35 mouse cellular contexts compared by ENCODE assay signal in genomic region chr1:38887011-38887410, GRCm38 (mm10). TPM values are rescaled to one million over a fixed set of nuclear protein-coding genes. Genes with fewer than 3 reads are reported as not detected.
DNase-seq lines count a peak whose midpoint lies in the region; ATAC-seq and TF ChIP-seq lines count a peak whose summit lies in the region.
"Had no signal": no experiment of that assay in that cellular context is flagged by ENCODE, and none has a peak within 500 bp of the region (broad histone marks: within the 10 kb centered on the region; RNA-seq: fewer than 3 reads in every experiment).

No protein-coding gene starts in this region.

- H3K4me1 ChIP-seq in heart, embryonic 12.5 days (replicated peaks), result peaks cover 8% of the 10 kb centered on the region
- H3K4me1 ChIP-seq in hindbrain, postnatal 0 days (ENCODE audit: insufficient read depth, low read length), result no peaks in the 10 kb centered on the region
- no peaks in the 10 kb centered on the region for H3K4me1 ChIP-seq in hindbrain, embryonic 11.5 days (replicated peaks; ENCODE audit: control insufficient read depth, insufficient read depth, low read length)
- no peaks in the 10 kb centered on the region for H3K4me1 ChIP-seq in midbrain, postnatal 0 days (ENCODE audit: insufficient read depth, low read length)
- H3K4me1 ChIP-seq in midbrain, embryonic 16.5 days (ENCODE audit: control insufficient read depth, insufficient read depth, low read length), result no peaks in the 10 kb centered on the region
- H3K4me1 ChIP-seq: liver, embryonic 12.5 days had no signal

- ATAC-seq in heart, embryonic 12.5 days (ENCODE audit: insufficient number of reproducible peaks, low FRiP score), result peak; percentile 5; the same call in 1 of the 2 replicates
- ATAC-seq in hindbrain, postnatal 0 days, result peak; percentile 27; the same call in 1 of the 2 replicates
- no peak; the same call in 1 of the 2 replicates for ATAC-seq in hindbrain, embryonic 11.5 days (ENCODE audit: low FRiP score)
- ATAC-seq in midbrain, postnatal 0 days (ENCODE audit: low FRiP score), result 0 out of 2 replicates have a peak, but pooled peaks have one; percentile 34
- ATAC-seq in midbrain, embryonic 16.5 days, result no peak
- ATAC-seq: forebrain, embryonic 14.5 days; intestine, embryonic 16.5 days; liver, embryonic 12.5 days; liver, postnatal 0 days; lung, postnatal 0 days had no signal

- no peak for DNase-seq in heart, adult 8-10 months (ENCODE audit: low spot score)
- DNase-seq in hindbrain, postnatal 0 days (ENCODE audit: low spot score), result no peak
- DNase-seq in hindbrain, embryonic 11.5 days (ENCODE audit: low spot score), result no peak
- no peak for DNase-seq in midbrain, postnatal 0 days (ENCODE audit: low spot score)
- DNase-seq: adrenal gland, adult 8-10 months; cerebellum, adult 2 months; cerebellum, postnatal 14 days; gastrocnemius, postnatal 25 days; heart, adult 18-20 months; kidney, adult 9 months; kidney, postnatal 10 days; layer of hippocampus, postnatal 36 days; left cerebral cortex, postnatal 4 days; liver, postnatal 0 days; thymus, postnatal 14 days had no signal

- no peak overlapping the region for H3K27ac ChIP-seq in heart, embryonic 12.5 days (ENCODE audit: poor library complexity, severe bottlenecking)
- no peak overlapping the region for H3K27ac ChIP-seq in hindbrain, postnatal 0 days
- no peak overlapping the region for H3K27ac ChIP-seq in hindbrain, embryonic 11.5 days (ENCODE audit: low read depth, low read length)
- H3K27ac ChIP-seq in midbrain, postnatal 0 days (ENCODE audit: low read depth, low read length), result no peak overlapping the region
- no peak overlapping the region for H3K27ac ChIP-seq in midbrain, embryonic 16.5 days (ENCODE audit: low read length)
- H3K27ac ChIP-seq: hindbrain, embryonic 14.5 days; liver, embryonic 12.5 days; macrophage had no signal

- H3K4me3 ChIP-seq in heart, embryonic 12.5 days, result no peak overlapping the region
- no peak overlapping the region for H3K4me3 ChIP-seq in hindbrain, postnatal 0 days (ENCODE audit: low read length)
- no peak overlapping the region for H3K4me3 ChIP-seq in hindbrain, embryonic 11.5 days (ENCODE audit: low read depth, low read length)
- H3K4me3 ChIP-seq in midbrain, postnatal 0 days (ENCODE audit: low read depth, low read length), result no peak overlapping the region
- no peak overlapping the region for H3K4me3 ChIP-seq in midbrain, embryonic 16.5 days (ENCODE audit: low read depth, low read length)
- H3K4me3 ChIP-seq: liver, embryonic 12.5 days had no signal

- H3K27me3 ChIP-seq in heart, embryonic 12.5 days (replicated peaks), result no peaks in the 10 kb centered on the region
- no peaks in the 10 kb centered on the region for H3K27me3 ChIP-seq in hindbrain, postnatal 0 days (ENCODE audit: insufficient read depth, low read length)
- no peaks in the 10 kb centered on the region for H3K27me3 ChIP-seq in hindbrain, embryonic 11.5 days (ENCODE audit: control insufficient read depth, insufficient read depth, low read length)
- no peaks in the 10 kb centered on the region for H3K27me3 ChIP-seq in midbrain, postnatal 0 days (ENCODE audit: insufficient read depth, low read length)
- H3K27me3 ChIP-seq in midbrain, embryonic 16.5 days (ENCODE audit: control insufficient read depth, insufficient read depth, low read depth, low read length), result no peaks in the 10 kb centered on the region
- H3K27me3 ChIP-seq: CH12.LX; liver, embryonic 12.5 days had no signal

- no peak for TF ChIP-seq CTCF in hindbrain, postnatal 0 days (IDR thresholded peaks at IDR 0.05; ENCODE audit: low read depth)
- TF ChIP-seq CTCF in midbrain, postnatal 0 days (IDR thresholded peaks at IDR 0.05), result no peak

- no peak overlapping the region for H3K4me2 ChIP-seq in heart, embryonic 12.5 days
- H3K4me2 ChIP-seq in hindbrain, postnatal 0 days (ENCODE audit: low read depth, low read length), result no peak overlapping the region
- H3K4me2 ChIP-seq in hindbrain, embryonic 11.5 days (replicated peaks; ENCODE audit: low read depth, low read length), result no peak overlapping the region
- H3K4me2 ChIP-seq in midbrain, postnatal 0 days (ENCODE audit: low read depth, low read length, poor library complexity, severe bottlenecking), result no peak overlapping the region
- H3K4me2 ChIP-seq in midbrain, embryonic 16.5 days (ENCODE audit: low read length), result no peak overlapping the region
- H3K4me2 ChIP-seq: hindbrain, embryonic 14.5 days; liver, embryonic 12.5 days had no signal

- H3K9me3 ChIP-seq in heart, embryonic 12.5 days (replicated peaks), result no peaks in the 10 kb centered on the region
- H3K9me3 ChIP-seq in hindbrain, postnatal 0 days (ENCODE audit: low read length), result no peaks in the 10 kb centered on the region
- no peaks in the 10 kb centered on the region for H3K9me3 ChIP-seq in hindbrain, embryonic 11.5 days (ENCODE audit: control insufficient read depth, low read length)
- H3K9me3 ChIP-seq in midbrain, postnatal 0 days (ENCODE audit: low read length), result no peaks in the 10 kb centered on the region
- no peaks in the 10 kb centered on the region for H3K9me3 ChIP-seq in midbrain, embryonic 16.5 days (replicated peaks; ENCODE audit: control insufficient read depth, low read length, poor library complexity, severe bottlenecking)
- H3K9me3 ChIP-seq: liver, embryonic 12.5 days had no signal

- no peaks in the 10 kb centered on the region for H3K36me3 ChIP-seq in heart, embryonic 12.5 days
- H3K36me3 ChIP-seq in hindbrain, postnatal 0 days (ENCODE audit: insufficient read depth, low read length), result peaks cover 12% of the 10 kb centered on the region; the same call in 1 of the 2 replicates
- H3K36me3 ChIP-seq in hindbrain, embryonic 11.5 days (ENCODE audit: control insufficient read depth, insufficient read depth, low read length), result no peaks in the 10 kb centered on the region
- H3K36me3 ChIP-seq in midbrain, postnatal 0 days (ENCODE audit: insufficient read depth, low read length), result peaks cover 37% of the 10 kb centered on the region
- peaks cover 14% of the 10 kb centered on the region for H3K36me3 ChIP-seq in midbrain, embryonic 16.5 days (ENCODE audit: control insufficient read depth, insufficient read depth, low read length)
- H3K36me3 ChIP-seq: liver, embryonic 12.5 days had no signal

- H3K9ac ChIP-seq in heart, embryonic 12.5 days, result no peak overlapping the region
- no peak overlapping the region for H3K9ac ChIP-seq in hindbrain, postnatal 0 days (replicated peaks; ENCODE audit: low read length)
- H3K9ac ChIP-seq in hindbrain, embryonic 11.5 days (ENCODE audit: low read depth, low read length), result no peak overlapping the region
- no peak overlapping the region for H3K9ac ChIP-seq in midbrain, postnatal 0 days (replicated peaks; ENCODE audit: low read length, poor library complexity, severe bottlenecking)
- no peak overlapping the region for H3K9ac ChIP-seq in midbrain, embryonic 16.5 days (ENCODE audit: low read depth, low read length)
- H3K9ac ChIP-seq: hindbrain, embryonic 14.5 days; liver, embryonic 12.5 days; liver, postnatal 0 days had no signal

- WGBS in heart, embryonic 12.5 days, result 45% methylated on average over 6 of the region's 6 CpGs
- 69% methylated on average over 5 of the region's 6 CpGs for whole genome bisulfite sequencing in hindbrain, postnatal 0 days
- 75% methylated on average over 6 of the region's 6 CpGs for WGBS in hindbrain, embryonic 11.5 days
- 87% methylated on average over 6 of the region's 6 CpGs for WGBS in midbrain, postnatal 0 days
- 69% methylated on average over 6 of the region's 6 CpGs for WGBS in midbrain, embryonic 16.5 days

RNA-seq across cellular contexts. Expression of gene Chst10, which starts 10.9 kb away (rescaled TPM):
- polyA plus RNA-seq in heart, embryonic 12.5 days (2016; fragmentation: Nextera tagmentation; extraction: Ambion mirVana), result 2.9 and 3.6 TPM in 2 replicates
- total RNA-seq in heart, adult 8-10 months (2022), result under 1 TPM; 0.16 to 0.72 (median 0.33) TPM
- 61.7 and 63.6 TPM in 2 replicates for total RNA-seq in hindbrain, postnatal 0 days (2014; rRNA removed)
- polyA plus RNA-seq in hindbrain, postnatal 0 days (2015; fragmentation: Nextera tagmentation; extraction: Ambion mirVana), result 56.2 and 56.7 TPM in 2 replicates
- polyA plus RNA-seq in hindbrain, embryonic 11.5 days (2014; fragmentation: Nextera tagmentation; extraction: Ambion mirVana), result 23.1 and 28.7 TPM in 2 replicates
- 85.2 and 88.5 TPM in 2 replicates for total RNA-seq in midbrain, postnatal 0 days (2014; rRNA removed)
- polyA plus RNA-seq in midbrain, postnatal 0 days (2015; fragmentation: Nextera tagmentation; extraction: Ambion mirVana), result 66.4 and 68.9 TPM in 2 replicates
- polyA plus RNA-seq in midbrain, embryonic 16.5 days (2015; fragmentation: Nextera tagmentation; extraction: Ambion mirVana), result 63.8 and 64.4 TPM in 2 replicates

RNA-seq across cellular contexts. Expression of gene Lonrf2, which starts 50.5 kb away (rescaled TPM):
- polyA plus RNA-seq in heart, embryonic 12.5 days (2016; fragmentation: Nextera tagmentation; extraction: Ambion mirVana), result 1.0 TPM in 2 replicates
- total RNA-seq in heart, adult 8-10 months (2022), result 1 to 10 TPM; 4.2 to 5.1 (median 4.7) TPM
- total RNA-seq in hindbrain, postnatal 0 days (2014; rRNA removed), result 116 and 137 TPM in 2 replicates
- polyA plus RNA-seq in hindbrain, postnatal 0 days (2015; fragmentation: Nextera tagmentation; extraction: Ambion mirVana), result 21.9 TPM in 2 replicates
- 4.2 and 5.0 TPM in 2 replicates for polyA plus RNA-seq in hindbrain, embryonic 11.5 days (2014; fragmentation: Nextera tagmentation; extraction: Ambion mirVana)
- 155 and 183 TPM in 2 replicates for total RNA-seq in midbrain, postnatal 0 days (2014; rRNA removed)
- polyA plus RNA-seq in midbrain, postnatal 0 days (2015; fragmentation: Nextera tagmentation; extraction: Ambion mirVana), result 24.2 and 28.8 TPM in 2 replicates
- polyA plus RNA-seq in midbrain, embryonic 16.5 days (2015; fragmentation: Nextera tagmentation; extraction: Ambion mirVana), result 24.7 and 27.3 TPM in 2 replicates
- total RNA-seq: CH12.LX; monocyte, adult 5-6 weeks had no signal
- polyA plus RNA-seq: C2C12, macrophage had no signal

RNA-seq across cellular contexts. Expression of gene Nms, which starts 51.9 kb away (rescaled TPM):
- not detected in 2 replicates for polyA plus RNA-seq in heart, embryonic 12.5 days (2016; fragmentation: Nextera tagmentation; extraction: Ambion mirVana)
- not detected for total RNA-seq in heart, adult 8-10 months (2022)
- total RNA-seq in hindbrain, postnatal 0 days (2014; rRNA removed), result 1.2 TPM in 1 of 2 replicates, not detected in the other
- 0.84 and 1.4 TPM in 2 replicates for polyA plus RNA-seq in hindbrain, postnatal 0 days (2015; fragmentation: Nextera tagmentation; extraction: Ambion mirVana)
- 1.1 and 1.5 TPM in 2 replicates for polyA plus RNA-seq in hindbrain, embryonic 11.5 days (2014; fragmentation: Nextera tagmentation; extraction: Ambion mirVana)
- total RNA-seq in midbrain, postnatal 0 days (2014; rRNA removed), result 0.33 TPM in 1 of 2 replicates, not detected in the other
- polyA plus RNA-seq in midbrain, postnatal 0 days (2015; fragmentation: Nextera tagmentation; extraction: Ambion mirVana), result 0.57 and 0.63 TPM in 2 replicates
- 0.25 and 0.29 TPM in 2 replicates for polyA plus RNA-seq in midbrain, embryonic 16.5 days (2015; fragmentation: Nextera tagmentation; extraction: Ambion mirVana)
- total RNA-seq: adrenal gland, adult 8-10 months; adrenal gland, postnatal 4 days; CH12.LX; ES-E14; gastrocnemius, adult 18-20 months; gastrocnemius, postnatal 25 days; heart, adult 18-20 months; layer of hippocampus, postnatal 36 days; left cerebral cortex, postnatal 4 days; megakaryocyte-erythroid progenitor cell, adult 5-6 weeks; monocyte, adult 5-6 weeks had no signal
- polyA plus RNA-seq: C2C12; cerebellum, adult 2 months; cortical plate, adult 2 months; frontal cortex, adult 2 months; heart, postnatal 0 days; intestine, embryonic 16.5 days; large intestine, adult 2 months; limb, embryonic 14.5 days; liver, embryonic 12.5 days; liver, postnatal 0 days; lung, postnatal 0 days; macrophage had no signal

Comparison
In these comparisons a context has a peak if more than half of its experiments do, and no peak if none do; other contexts are left out.
1. ATAC-seq: peak in heart, embryonic 12.5 days (single experiment), hindbrain, postnatal 0 days (single experiment) and midbrain, postnatal 0 days (single experiment); none in hindbrain, embryonic 11.5 days (single experiment) and midbrain, embryonic 16.5 days (single experiment).